Mouse (Mus musculus) liver, embryonic 18 days (tissue): ENCODE data around the gene Ranbp6. TPM values are rescaled to one million over a fixed set of nuclear protein-coding genes. Genes with fewer than 3 reads are reported as not detected.

ENCODE experiments used
- polyA plus RNA-seq: library from polyadenylated mRNA; depleted of rRNA; stranded (reverse); fragments of >200 nt; gene quantifications from 2 replicates; pipeline ENCODE4 v1.2.3, GENCODE M21; 2012; rRNA removed

Gene Ranbp6
- 3.1 and 3.3 TPM in 2 replicates for polyA plus RNA-seq

GRCm38 (mm10) chr19:29812581-29813460 is at the start of gene Ranbp6:
Gene Ranbp6 (minus strand): TSS chr19:29812974.

GRCm38 (mm10) chr19:29805917-29806785 is 6.6 kb downstream of the Ranbp6 start, which contains the start of gene 9930021J03Rik:
Gene 9930021J03Rik (minus strand): TSS chr19:29805989.

Other genes starting within 250 kb of the Ranbp6 start
- gene Ermp1, start 164.6 kb downstream of the Ranbp6 start, polyA plus RNA-seq: 5.5 and 6.1 TPM in 2 replicates
- gene Mlana, start 115.2 kb downstream of the Ranbp6 start, polyA plus RNA-seq: not detected in 2 replicates
- 5.0 and 5.4 TPM in 2 replicates for gene 9930021J03Rik, start 7.0 kb downstream of the Ranbp6 start, polyA plus RNA-seq
- 0.95 and 1.1 TPM in 2 replicates for gene Il33, start 112.1 kb upstream of the Ranbp6 start, polyA plus RNA-seq
- not detected in 2 replicates for gene Trpd52l3, start 190.8 kb upstream of the Ranbp6 start, polyA plus RNA-seq
- gene Uhrf2, start 217.5 kb upstream of the Ranbp6 start, polyA plus RNA-seq: 33.2 and 36.7 TPM in 2 replicates